Comparison of ENCODE assay signal across 9 mouse cellular contexts in genomic region chr2:93261521-93262290, GRCm38 (mm10).
DNase-seq lines count a peak whose midpoint lies in the region; ATAC-seq and TF ChIP-seq lines count a peak whose summit lies in the region.
"Had no signal": no experiment of that assay in that cellular context is flagged by ENCODE, and none has a peak within 500 bp of the region (broad histone marks: within the 10 kb centered on the region; RNA-seq: fewer than 3 reads in every experiment).

No protein-coding gene starts in this region.

- intact Hi-C loops in heart, adult 2 months (cut with DNase I) = loop anchor here (2.0 to 10.0 kb wide), 3 partner anchors 33 to 127 kb away; no protein-coding TSS in a partner anchor

- DNase-seq in heart, adult 2 months = peak; percentile 55 to 62
- DNase-seq in kidney, adult 8-10 months = peak; percentile 89 to 91
- DNase-seq in lung, adult 18-20 months = peak; percentile 33 to 63
- no peak for DNase-seq in urinary bladder, postnatal 14 days (ENCODE audit: low spot score)
- DNase-seq in layer of hippocampus, postnatal 14 days (ENCODE audit: low spot score in 2 of 2) = no peak
- no peak for DNase-seq in embryo, embryonic 9.5 days (ENCODE audit: extremely low spot score)

- no peak overlapping the region for H3K9ac ChIP-seq in heart, adult 2 months (ENCODE audit: low read depth, low read length)
- H3K9ac ChIP-seq in midbrain, embryonic 13.5 days (replicated peaks) = no peak overlapping the region

- H3K9me3 ChIP-seq in midbrain, embryonic 13.5 days = no peaks in the 10 kb centered on the region

- H3K79me2 ChIP-seq in heart, adult 2 months (replicated peaks; ENCODE audit: control insufficient read depth, insufficient read depth, low read length) = no peaks in the 10 kb centered on the region

- peak overlapping the region; percentile 62 for H3K27ac ChIP-seq in brown adipose tissue, adult 24 weeks (replicated peaks; ENCODE audit: low read depth, low read length)
- peak overlapping the region; percentile 78 for H3K27ac ChIP-seq in heart, adult 2 months
- no peak overlapping the region for H3K27ac ChIP-seq in midbrain, embryonic 13.5 days

- peaks cover 3% of the 10 kb centered on the region for H3K36me3 ChIP-seq in heart, adult 2 months (ENCODE audit: control insufficient read depth, insufficient read depth, low read length)
- no peaks in the 10 kb centered on the region for H3K36me3 ChIP-seq in midbrain, embryonic 13.5 days

- no peak for TF ChIP-seq CTCF in heart, adult 2 months (IDR thresholded peaks at IDR 0.05)

- TF ChIP-seq EP300 in heart, adult 2 months (IDR thresholded peaks at IDR 0.05; ENCODE audit: insufficient read depth, low read depth, low read length) = peak; percentile 69; the same call in 1 of the 2 replicates

- WGBS in heart, adult 2 months = 24% methylated on average over 6 of the region's 6 CpGs
- 74% methylated on average over 6 of the region's 6 CpGs for WGBS in midbrain, embryonic 13.5 days

- H3K4me2 ChIP-seq in midbrain, embryonic 13.5 days (replicated peaks) = no peak overlapping the region

- no peak for ATAC-seq in midbrain, embryonic 13.5 days

- TF ChIP-seq POLR2A in heart, adult 2 months (IDR thresholded peaks at IDR 0.05; ENCODE audit: insufficient read depth, low read depth, low read length) = no peak

- no peak overlapping the region for H3K4me3 ChIP-seq in brown adipose tissue, adult 24 weeks (ENCODE audit: insufficient read depth, low read depth, low read length)
- H3K4me3 ChIP-seq in heart, adult 2 months = no peak overlapping the region
- no peak overlapping the region for H3K4me3 ChIP-seq in midbrain, embryonic 13.5 days (replicated peaks)
- H3K4me3 ChIP-seq: erythroblast, embryonic 14.5 days had no signal

- H3K27me3 ChIP-seq in heart, adult 2 months (ENCODE audit: control insufficient read depth, insufficient read depth, low read length) = no peaks in the 10 kb centered on the region
- no peaks in the 10 kb centered on the region for H3K27me3 ChIP-seq in midbrain, embryonic 13.5 days

- peaks cover 53% of the 10 kb centered on the region for H3K4me1 ChIP-seq in brown adipose tissue, adult 24 weeks (ENCODE audit: control insufficient read depth, insufficient read depth, insufficient read length, low read length)
- H3K4me1 ChIP-seq in heart, adult 2 months (ENCODE audit: control insufficient read depth, insufficient read depth, low read length) = peaks cover 32% of the 10 kb centered on the region
- peaks cover 49% of the 10 kb centered on the region for H3K4me1 ChIP-seq in midbrain, embryonic 13.5 days (replicated peaks)

Comparison
In these comparisons a context has a peak if more than half of its experiments do, and no peak if none do; other contexts are left out.
1. DNase-seq: peak in heart, adult 2 months (2 of 2), kidney, adult 8-10 months (2 of 2) and lung, adult 18-20 months (2 of 2); none in urinary bladder, postnatal 14 days (single experiment), layer of hippocampus, postnatal 14 days (0 of 2) and embryo, embryonic 9.5 days (single experiment).